Mouse (Mus musculus): ENCODE measurements around the gene Mcrip1. TPM values are rescaled to one million over a fixed set of nuclear protein-coding genes. Genes with fewer than 3 reads are reported as not detected.

Gene Mcrip1
- polyA plus RNA-seq, 1 experiment from 2014 or later = 212 TPM

GRCm38 (mm10) chr11:120548786-120549167 is 750 bp downstream of the Mcrip1 start:
- Histone ChIP-seq H3K36me3 (replicated peaks) (peaks cover 33% of the 10 kb centered on the region), H3K4me3 (peak overlapping the region; percentile 78), H3K27ac (peak overlapping the region; percentile 96), H3K9me3 (no peaks in the 10 kb centered on the region), H3K4me1 (peaks cover 33% of the 10 kb centered on the region), H3K27me3 (ENCODE audit: poor library complexity, severe bottlenecking) (no peaks in the 10 kb centered on the region)
- 37% methylated on average over 7 of the region's 7 CpGs for WGBS
- DNase-seq (ENCODE audit: extremely low spot score, low spot score) = no peak

- Histone ChIP-seq H3K4me3 (peak overlapping the region; percentile 78), H3K27me3 (ENCODE audit: poor library complexity, severe bottlenecking) (no peaks in the 10 kb centered on the region), H3K36me3 (replicated peaks) (peaks cover 39% of the 10 kb centered on the region), H3K27ac (0 out of 2 replicates have a peak overlapping the region, but pooled peaks have one; percentile 96), H3K9me3 (no peaks in the 10 kb centered on the region), H3K4me1 (peaks cover 33% of the 10 kb centered on the region)
- DNase-seq (ENCODE audit: extremely low spot score, low spot score) = no peak
- 93% methylated on average over 3 of the region's 3 CpGs for WGBS
These were observed 1.3 kb downstream of the Mcrip1 start for GRCm38 (mm10) chr11:120548214-120548613.

- peaks cover 33% of the 10 kb centered on the region for H3K4me1 ChIP-seq
- H3K27ac ChIP-seq = no peak overlapping the region
- DNase-seq (ENCODE audit: extremely low spot score, low spot score) = no peak
- 76% methylated on average over 2 of the region's 2 CpGs for WGBS
- no peaks in the 10 kb centered on the region for H3K27me3 ChIP-seq (ENCODE audit: poor library complexity, severe bottlenecking)
- peak overlapping the region; percentile 78 for H3K4me3 ChIP-seq
- H3K36me3 ChIP-seq (replicated peaks) = peaks cover 47% of the 10 kb centered on the region
- no peaks in the 10 kb centered on the region for H3K9me3 ChIP-seq
These were observed 2.1 kb downstream of the Mcrip1 start for GRCm38 (mm10) chr11:120547469-120547868.

GRCm38 (mm10) chr11:120545964-120546363 is 3.6 kb downstream of the Mcrip1 start:
- Histone ChIP-seq H3K27me3 (ENCODE audit: poor library complexity, severe bottlenecking) (no peaks in the 10 kb centered on the region), H3K27ac (no peak overlapping the region), H3K36me3 (replicated peaks) (peaks cover 55% of the 10 kb centered on the region), H3K9me3 (no peaks in the 10 kb centered on the region), H3K4me1 (peaks cover 37% of the 10 kb centered on the region), H3K4me3 (no peak overlapping the region; the same call in 1 of the 2 replicates)
- 92% methylated on average over 3 of the region's 3 CpGs for WGBS
- DNase-seq (ENCODE audit: extremely low spot score, low spot score) = no peak

GRCm38 (mm10) chr11:120542376-120542775 is 7.2 kb downstream of the Mcrip1 start:
- DNase-seq (ENCODE audit: extremely low spot score, low spot score) = no peak
- H3K27ac ChIP-seq = no peak overlapping the region
- H3K4me3 ChIP-seq = no peak overlapping the region
- H3K9me3 ChIP-seq = no peaks in the 10 kb centered on the region
- WGBS = 90% methylated on average over 6 of the region's 6 CpGs
- H3K4me1 ChIP-seq = peaks cover 30% of the 10 kb centered on the region
- peaks cover 5% of the 10 kb centered on the region; the same call in 1 of the 2 replicates for H3K27me3 ChIP-seq (ENCODE audit: poor library complexity, severe bottlenecking)
- H3K36me3 ChIP-seq (replicated peaks) = peaks cover 46% of the 10 kb centered on the region

- 41% methylated on average over 4 of the region's 4 CpGs for WGBS
- Histone ChIP-seq H3K36me3 (replicated peaks) (peaks cover 44% of the 10 kb centered on the region), H3K27ac (no peak overlapping the region), H3K4me3 (no peak overlapping the region), H3K4me1 (peaks cover 29% of the 10 kb centered on the region), H3K9me3 (no peaks in the 10 kb centered on the region), H3K27me3 (ENCODE audit: poor library complexity, severe bottlenecking) (peaks cover 5% of the 10 kb centered on the region; the same call in 1 of the 2 replicates)
- no peak for DNase-seq (ENCODE audit: extremely low spot score, low spot score)
These were observed 7.6 kb downstream of the Mcrip1 start for GRCm38 (mm10) chr11:120541907-120542306.

GRCm38 (mm10) chr11:120539285-120540014 is 10.1 kb downstream of the Mcrip1 start:
- Histone ChIP-seq H3K27ac (peak overlapping the region; percentile 75), H3K36me3 (replicated peaks) (peaks cover 30% of the 10 kb centered on the region), H3K9me3 (no peaks in the 10 kb centered on the region), H3K27me3 (ENCODE audit: poor library complexity, severe bottlenecking) (peaks cover 14% of the 10 kb centered on the region), H3K4me1 (peaks cover 29% of the 10 kb centered on the region), H3K4me3 (peak overlapping the region; percentile 23; the same call in 1 of the 2 replicates)
- no peak for DNase-seq (ENCODE audit: extremely low spot score, low spot score)
- WGBS = 23% methylated on average over 10 of the region's 10 CpGs

GRCm38 (mm10) chr11:120538955-120539284 is 10.6 kb downstream of the Mcrip1 start:
- peaks cover 19% of the 10 kb centered on the region for H3K27me3 ChIP-seq (ENCODE audit: poor library complexity, severe bottlenecking)
- H3K4me3 ChIP-seq = no peak overlapping the region
- no peak for DNase-seq (ENCODE audit: extremely low spot score, low spot score)
- no peaks in the 10 kb centered on the region for H3K9me3 ChIP-seq
- WGBS = 59% methylated on average over 8 of the region's 8 CpGs
- peak overlapping the region; percentile 75 for H3K27ac ChIP-seq
- peaks cover 25% of the 10 kb centered on the region for H3K36me3 ChIP-seq (replicated peaks)
- H3K4me1 ChIP-seq = peaks cover 29% of the 10 kb centered on the region

GRCm38 (mm10) chr11:120538485-120538884 is 11.0 kb downstream of the Mcrip1 start:
- no peak for DNase-seq (ENCODE audit: extremely low spot score, low spot score)
- Histone ChIP-seq H3K27ac (peak overlapping the region; percentile 75), H3K4me1 (peaks cover 29% of the 10 kb centered on the region), H3K9me3 (no peaks in the 10 kb centered on the region), H3K4me3 (no peak overlapping the region), H3K36me3 (replicated peaks) (peaks cover 21% of the 10 kb centered on the region), H3K27me3 (ENCODE audit: poor library complexity, severe bottlenecking) (peaks cover 24% of the 10 kb centered on the region)
- 90% methylated on average over 3 of the region's 3 CpGs for WGBS

- H3K27me3 ChIP-seq (ENCODE audit: poor library complexity, severe bottlenecking) = peaks cover 50% of the 10 kb centered on the region
These were observed 13.7 kb downstream of the Mcrip1 start for GRCm38 (mm10) chr11:120535804-120536203.

GRCm38 (mm10) chr11:120535145-120535544 is 14.4 kb downstream of the Mcrip1 start:
- 78% methylated on average over 3 of the region's 3 CpGs for WGBS
- Histone ChIP-seq H3K4me3 (no peak overlapping the region), H3K27ac (0 out of 2 replicates have a peak overlapping the region, but pooled peaks have one; percentile 21), H3K27me3 (ENCODE audit: poor library complexity, severe bottlenecking) (peaks cover 57% of the 10 kb centered on the region), H3K36me3 (replicated peaks) (no peaks in the 10 kb centered on the region), H3K4me1 (peaks cover 32% of the 10 kb centered on the region), H3K9me3 (no peaks in the 10 kb centered on the region)
- DNase-seq (ENCODE audit: extremely low spot score, low spot score) = no peak

More at GRCm38 (mm10) chr11:120535804-120536203, 13.7 kb downstream of the Mcrip1 start:
- Histone ChIP-seq H3K4me1 (peaks cover 30% of the 10 kb centered on the region), H3K36me3 (replicated peaks) (no peaks in the 10 kb centered on the region), H3K27ac (no peak overlapping the region), H3K9me3 (no peaks in the 10 kb centered on the region), H3K4me3 (no peak overlapping the region)
- DNase-seq (ENCODE audit: extremely low spot score, low spot score) = no peak
- 74% methylated on average over 3 of the region's 3 CpGs for WGBS

- Histone ChIP-seq H3K27me3 (ENCODE audit: poor library complexity, severe bottlenecking) (peaks cover 67% of the 10 kb centered on the region), H3K4me1 (peaks cover 25% of the 10 kb centered on the region), H3K9me3 (no peaks in the 10 kb centered on the region), H3K27ac (no peak overlapping the region), H3K4me3 (no peak overlapping the region), H3K36me3 (replicated peaks) (no peaks in the 10 kb centered on the region)
- no peak for DNase-seq (ENCODE audit: extremely low spot score, low spot score)
- WGBS = 89% methylated on average over 8 of the region's 8 CpGs
These were observed 15.4 kb downstream of the Mcrip1 start for GRCm38 (mm10) chr11:120534093-120534492.

GRCm38 (mm10) chr11:120531646-120532045 is 17.9 kb downstream of the Mcrip1 start:
- Histone ChIP-seq H3K36me3 (replicated peaks) (no peaks in the 10 kb centered on the region), H3K9me3 (no peaks in the 10 kb centered on the region), H3K4me1 (peaks cover 19% of the 10 kb centered on the region), H3K27ac (no peak overlapping the region), H3K4me3 (no peak overlapping the region), H3K27me3 (ENCODE audit: poor library complexity, severe bottlenecking) (peaks cover 81% of the 10 kb centered on the region)
- WGBS = 33% methylated on average over 9 of the region's 9 CpGs
- DNase-seq (ENCODE audit: extremely low spot score, low spot score) = no peak

Data from forebrain, embryonic 10.5 days (tissue).